Mouse (Mus musculus) cerebellum, postnatal 14 days (tissue): ENCODE measurements around the gene Plscr3.

ENCODE experiments used
- DNase-seq, 2 experiments: peaks; one replicate each; pipeline ENCODE4 v3.0.0; 2021; ENCODE audit warnings: mixed read lengths in 2 of 2

Gene Plscr3

GRCm38 (mm10) chr11:69900471-69901405 lies 54.6 kb downstream of the Plscr3 start, which contains the start of the genes 2810408A11Rik and Neurl4:
Gene 2810408A11Rik, minus strand, starts transcription at chr11:69900987.
Gene Neurl4, plus strand, starts transcription at chr11:69901072.
- DNase-seq: peak; percentile 87 to 91

- peak; percentile 93 to 94 for DNase-seq
Measured at GRCm38 (mm10) chr11:69901406-69901846, 55.2 kb downstream of the Plscr3 start.
